Mouse (Mus musculus): ENCODE measurements at regions not wholly inside any gene's neighbourhood (a gene's known extent, or its start where the extent isn't known, plus 50 kb on each side); places are given as distances from the start of the nearest gene placed in this dataset.

DNA sequence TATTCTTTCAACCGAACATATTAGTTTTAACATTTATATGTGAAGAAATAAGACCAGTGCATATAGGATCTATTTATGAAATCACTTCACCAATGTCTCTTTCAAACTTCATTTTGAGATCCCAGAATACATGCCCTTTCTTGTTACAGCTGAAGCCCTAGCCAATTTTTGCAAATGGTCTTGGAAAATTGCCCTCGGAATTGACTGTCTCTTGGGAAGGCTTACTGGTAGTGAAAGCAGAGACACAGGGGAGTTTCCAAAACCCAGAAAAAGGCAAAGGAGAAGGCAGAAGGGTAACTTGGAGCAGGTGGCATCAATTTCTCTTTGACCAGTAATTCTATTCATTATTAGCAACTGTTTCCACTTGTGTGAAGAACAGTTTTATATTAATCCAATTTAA lies 515.4 kb downstream of the Gm826 start:
- WGBS = 83% methylated on average over 2 of the region's 2 CpGs
- no peak overlapping the region for H3K4me3 ChIP-seq
- H3K4me2 ChIP-seq = no peak overlapping the region
- no peak overlapping the region for H3K9ac ChIP-seq
- H3K36me3 ChIP-seq = no peaks in the 10 kb centered on the region
- H3K9me3 ChIP-seq (replicated peaks) = no peaks in the 10 kb centered on the region
- no peak for ATAC-seq (ENCODE audit: insufficient number of reproducible peaks, low FRiP score)
- no peaks in the 10 kb centered on the region for H3K4me1 ChIP-seq (replicated peaks)
- no peaks in the 10 kb centered on the region for H3K27me3 ChIP-seq (replicated peaks)
- no peak overlapping the region for H3K27ac ChIP-seq (ENCODE audit: poor library complexity, severe bottlenecking)

DNA sequence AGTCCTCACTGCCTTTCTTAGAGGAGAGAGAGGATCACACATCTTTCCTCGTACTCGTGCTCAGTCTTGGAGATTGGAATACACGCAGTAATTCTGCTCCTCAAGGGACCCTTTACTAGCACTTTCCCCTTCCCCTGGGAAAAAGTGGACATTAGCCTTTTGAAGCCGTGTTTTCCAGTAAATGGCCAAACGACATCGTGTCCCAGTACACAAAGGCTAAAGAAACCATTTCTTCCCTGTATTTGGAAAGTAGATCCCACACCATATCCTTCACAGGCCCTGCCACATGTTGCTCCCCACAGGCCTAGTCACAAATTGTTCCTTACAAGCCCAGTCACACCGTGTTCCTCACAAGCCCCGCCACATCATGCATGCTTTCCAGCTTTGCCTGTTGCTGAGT lies 517.6 kb downstream of the Gm826 start:
- Histone ChIP-seq H3K27ac (ENCODE audit: poor library complexity, severe bottlenecking) (no peak overlapping the region), H3K4me2 (no peak overlapping the region), H3K9ac (no peak overlapping the region), H3K4me3 (no peak overlapping the region), H3K4me1 (replicated peaks) (no peaks in the 10 kb centered on the region), H3K27me3 (replicated peaks) (no peaks in the 10 kb centered on the region), H3K36me3 (no peaks in the 10 kb centered on the region), H3K9me3 (replicated peaks) (no peaks in the 10 kb centered on the region)
- 78% methylated on average over 8 of the region's 8 CpGs for WGBS
- no peak for ATAC-seq (ENCODE audit: insufficient number of reproducible peaks, low FRiP score)
